Mouse (Mus musculus): ENCODE measurements at regions not wholly inside any gene's neighbourhood (a gene's known extent, or its start where the extent isn't known, plus 50 kb on each side); places are given as distances from the start of the nearest gene placed in this dataset.

GRCm38 (mm10) chr13:31328756-31329155 is 227.2 kb upstream of the Foxq1 start:
- no peaks in the 10 kb centered on the region for H3K27me3 ChIP-seq (ENCODE audit: insufficient read depth, low read length)
- ATAC-seq (no peak), DNase-seq (no peak)
- H3K9ac ChIP-seq = no peak overlapping the region
- H3K4me3 ChIP-seq (ENCODE audit: low read depth, low read length) = no peak overlapping the region
- no peaks in the 10 kb centered on the region for H3K9me3 ChIP-seq (ENCODE audit: low read length)
- H3K36me3 ChIP-seq (ENCODE audit: insufficient read depth) = no peaks in the 10 kb centered on the region
- no peak overlapping the region for H3K4me2 ChIP-seq (ENCODE audit: low read depth)
- H3K4me1 ChIP-seq (ENCODE audit: insufficient read depth) = no peaks in the 10 kb centered on the region
- H3K27ac ChIP-seq (ENCODE audit: low read depth, low read length) = no peak overlapping the region
- TF ChIP-seq CTCF (IDR thresholded peaks at IDR 0.05; ENCODE audit: low read depth) = no peak
- WGBS = 87% methylated on average over 8 of the region's 8 CpGs

DNA sequence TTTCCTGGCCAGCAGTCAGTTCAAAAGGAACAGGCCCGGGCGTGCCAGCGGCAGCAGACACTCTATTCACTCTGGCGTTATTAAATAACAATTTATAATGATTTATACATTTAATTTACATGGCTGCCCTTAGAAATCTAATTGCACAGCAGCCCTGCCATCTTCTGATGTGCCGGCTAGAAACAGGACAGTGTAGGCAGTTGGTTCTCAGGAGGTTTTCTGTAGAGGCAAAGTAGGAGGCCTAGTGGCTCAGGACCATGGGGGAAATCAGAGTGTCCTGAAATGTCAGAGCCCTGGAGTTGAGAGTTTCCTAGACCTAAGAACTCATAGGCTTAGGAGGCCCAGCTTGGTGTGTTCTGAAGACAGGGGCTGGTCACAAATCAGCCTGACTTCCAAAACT is 225.2 kb upstream of the Foxq1 start:
- DNase-seq (no peak), ATAC-seq (no peak)
- no peak for TF ChIP-seq CTCF (IDR thresholded peaks at IDR 0.05; ENCODE audit: low read depth)
- Histone ChIP-seq H3K27me3 (ENCODE audit: insufficient read depth, low read length) (no peaks in the 10 kb centered on the region), H3K4me3 (ENCODE audit: low read depth, low read length) (no peak overlapping the region), H3K9me3 (ENCODE audit: low read length) (no peaks in the 10 kb centered on the region), H3K4me1 (ENCODE audit: insufficient read depth) (no peaks in the 10 kb centered on the region), H3K4me2 (ENCODE audit: low read depth) (no peak overlapping the region), H3K36me3 (ENCODE audit: insufficient read depth) (no peaks in the 10 kb centered on the region), H3K9ac (no peak overlapping the region), H3K27ac (ENCODE audit: low read depth, low read length) (no peak overlapping the region)
- WGBS = 80% methylated on average over 5 of the region's 5 CpGs

DNA sequence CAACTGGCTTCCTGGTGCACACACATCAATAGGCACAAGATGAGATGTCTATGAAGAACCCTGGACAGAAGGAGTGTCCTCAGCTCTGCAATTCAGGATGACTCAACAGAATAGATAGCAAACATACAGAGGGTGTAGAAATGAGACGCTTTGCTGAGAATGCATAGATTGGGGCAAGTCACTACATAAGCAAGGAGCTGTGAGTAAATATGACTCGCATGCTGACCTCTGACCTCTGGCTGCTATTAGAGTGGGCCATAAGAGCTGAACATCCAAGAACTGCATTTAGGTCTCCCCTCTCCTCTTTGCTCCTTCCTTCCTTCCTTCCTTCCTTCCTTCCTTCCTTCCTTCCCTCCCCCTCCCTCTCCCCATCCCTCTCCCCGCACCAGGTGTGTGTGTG is 221.0 kb upstream of the Foxq1 start:
- Histone ChIP-seq H3K4me1 (ENCODE audit: insufficient read depth) (no peaks in the 10 kb centered on the region), H3K36me3 (ENCODE audit: insufficient read depth) (no peaks in the 10 kb centered on the region)

DNA sequence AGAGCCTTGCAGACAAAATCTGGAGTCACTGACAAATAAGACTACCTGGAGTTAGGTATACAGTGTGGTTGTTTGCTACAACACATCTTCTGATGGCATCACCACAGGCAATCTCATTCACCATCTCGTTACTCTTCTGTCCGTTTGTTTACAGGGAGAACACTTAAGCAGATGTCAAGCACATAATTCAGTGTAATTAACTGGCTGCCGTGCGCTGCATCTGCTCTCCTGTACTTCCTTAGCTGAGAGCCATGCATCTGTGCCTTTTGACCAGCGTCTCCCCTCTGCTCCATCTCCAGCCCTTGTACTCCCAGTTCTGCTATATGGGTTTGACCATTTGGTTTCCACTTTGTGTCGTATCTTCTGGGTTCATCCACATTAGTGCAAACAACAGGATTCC is 218.3 kb upstream of the Foxq1 start:
- Histone ChIP-seq H3K27me3 (ENCODE audit: insufficient read depth, low read length) (no peaks in the 10 kb centered on the region), H3K36me3 (ENCODE audit: insufficient read depth) (no peaks in the 10 kb centered on the region), H3K4me1 (ENCODE audit: insufficient read depth) (no peaks in the 10 kb centered on the region), H3K4me3 (ENCODE audit: low read depth, low read length) (no peak overlapping the region), H3K4me2 (ENCODE audit: low read depth) (no peak overlapping the region), H3K27ac (ENCODE audit: low read depth, low read length) (no peak overlapping the region), H3K9me3 (ENCODE audit: low read length) (no peaks in the 10 kb centered on the region), H3K9ac (no peak overlapping the region)
- 41% methylated on average over 6 of the region's 6 CpGs for WGBS
- TF ChIP-seq CTCF (IDR thresholded peaks at IDR 0.05; ENCODE audit: low read depth) = no peak
- ATAC-seq (no peak), DNase-seq (no peak)

More for the DNA sequence above, 221.0 kb upstream of the Foxq1 start:
- Histone ChIP-seq H3K4me2 (ENCODE audit: low read depth) (no peak overlapping the region), H3K4me3 (ENCODE audit: low read depth, low read length) (no peak overlapping the region), H3K9me3 (ENCODE audit: low read length) (no peaks in the 10 kb centered on the region), H3K27me3 (ENCODE audit: insufficient read depth, low read length) (no peaks in the 10 kb centered on the region), H3K9ac (no peak overlapping the region), H3K27ac (ENCODE audit: low read depth, low read length) (no peak overlapping the region)
- TF ChIP-seq CTCF (IDR thresholded peaks at IDR 0.05; ENCODE audit: low read depth) = no peak
- 96% methylated on average over 3 of the region's 3 CpGs for WGBS
- no peak for ATAC-seq
- DNase-seq = no peak

DNA sequence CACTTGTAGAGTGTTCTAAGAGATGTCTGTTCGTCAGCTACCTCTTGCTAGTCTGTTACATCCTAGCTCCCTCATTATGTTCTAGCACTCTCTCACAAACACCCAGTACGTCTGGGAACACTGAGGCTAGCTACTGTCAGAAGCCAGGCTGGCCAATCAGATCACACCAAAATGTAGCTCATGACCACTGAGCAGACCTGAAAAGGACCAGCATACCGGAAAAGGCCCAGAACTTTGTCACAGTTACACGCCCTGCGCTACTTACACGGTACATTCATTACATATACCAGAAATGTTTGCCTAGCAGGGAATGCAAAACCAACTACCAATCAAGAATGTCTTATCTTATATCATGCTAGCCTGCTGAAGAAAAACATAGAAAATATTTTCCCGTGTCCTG is 216.5 kb upstream of the Foxq1 start:
- Histone ChIP-seq H3K4me1 (ENCODE audit: insufficient read depth) (no peaks in the 10 kb centered on the region), H3K36me3 (ENCODE audit: insufficient read depth) (no peaks in the 10 kb centered on the region), H3K9me3 (ENCODE audit: low read length) (no peaks in the 10 kb centered on the region), H3K4me2 (ENCODE audit: low read depth) (no peak overlapping the region), H3K27me3 (ENCODE audit: insufficient read depth, low read length) (no peaks in the 10 kb centered on the region), H3K9ac (no peak overlapping the region), H3K27ac (ENCODE audit: low read depth, low read length) (no peak overlapping the region), H3K4me3 (ENCODE audit: low read depth, low read length) (no peak overlapping the region)
- no peak for DNase-seq
- ATAC-seq = no peak
- WGBS = 91% methylated on average over 7 of the region's 7 CpGs
- TF ChIP-seq CTCF (IDR thresholded peaks at IDR 0.05; ENCODE audit: low read depth) = no peak

- no peak overlapping the region for H3K4me2 ChIP-seq (ENCODE audit: low read depth)
- H3K4me3 ChIP-seq (ENCODE audit: low read depth, low read length) = no peak overlapping the region
- H3K9me3 ChIP-seq (ENCODE audit: low read length) = 0 out of 2 replicates have a peak, but pooled peaks cover under 1% of the 10 kb centered on the region
- H3K9ac ChIP-seq = no peak overlapping the region
- no peaks in the 10 kb centered on the region for H3K36me3 ChIP-seq (ENCODE audit: insufficient read depth)
- no peak overlapping the region for H3K27ac ChIP-seq (ENCODE audit: low read depth, low read length)
- no peaks in the 10 kb centered on the region for H3K27me3 ChIP-seq (ENCODE audit: insufficient read depth, low read length)
- no peaks in the 10 kb centered on the region for H3K4me1 ChIP-seq (ENCODE audit: insufficient read depth)
- 87% methylated on average over 2 of the region's 2 CpGs for WGBS
- ATAC-seq = no peak
- TF ChIP-seq CTCF (IDR thresholded peaks at IDR 0.05; ENCODE audit: low read depth) = no peak
- no peak for DNase-seq
These were observed 216.0 kb upstream of the Foxq1 start for GRCm38 (mm10) chr13:31339901-31340300.

DNA sequence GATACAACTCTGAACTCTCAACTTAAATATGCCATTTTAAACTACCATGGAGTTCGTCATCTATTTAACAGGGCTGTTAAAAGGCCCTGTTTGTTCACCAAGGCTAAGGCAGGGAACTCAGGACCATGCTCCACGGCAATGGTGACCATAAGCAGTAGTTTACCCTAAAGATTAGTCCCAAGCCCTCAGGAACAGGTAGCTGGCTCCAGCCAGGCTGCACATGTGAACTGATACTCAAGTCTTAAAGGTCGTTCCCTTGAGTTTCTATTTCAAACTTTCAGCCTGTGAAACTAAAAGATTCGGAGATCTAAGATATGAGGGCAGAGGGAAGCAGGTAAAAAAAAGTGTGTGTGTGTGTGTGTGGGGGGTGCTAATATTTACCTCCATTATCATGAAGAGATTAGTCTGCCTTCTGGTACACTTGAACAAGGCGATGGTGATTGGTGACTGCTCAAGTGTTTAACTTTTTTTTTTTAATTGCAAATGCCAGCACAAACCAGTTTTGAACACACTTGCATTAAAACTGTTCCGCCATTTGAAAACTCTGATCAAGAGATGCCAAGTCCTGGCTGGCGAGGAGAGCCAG is 215.5 kb upstream of the Foxq1 start:
- Histone ChIP-seq H3K4me2 (ENCODE audit: low read depth) (no peak overlapping the region), H3K9ac (no peak overlapping the region), H3K9me3 (ENCODE audit: low read length) (0 out of 2 replicates have a peak, but pooled peaks cover 3% of the 10 kb centered on the region), H3K27ac (ENCODE audit: low read depth, low read length) (no peak overlapping the region), H3K27me3 (ENCODE audit: insufficient read depth, low read length) (no peaks in the 10 kb centered on the region), H3K36me3 (ENCODE audit: insufficient read depth) (no peaks in the 10 kb centered on the region), H3K4me1 (ENCODE audit: insufficient read depth) (no peaks in the 10 kb centered on the region), H3K4me3 (ENCODE audit: low read depth, low read length) (no peak overlapping the region)
- 72% methylated on average over 7 of the region's 7 CpGs for WGBS
- no peak for DNase-seq
- no peak for ATAC-seq
- TF ChIP-seq CTCF (IDR thresholded peaks at IDR 0.05; ENCODE audit: low read depth) = no peak
